Mouse (Mus musculus) thymus, adult 2 months (tissue): ENCODE measurements at regions not wholly inside any gene's neighbourhood (a gene's known extent, or its start where the extent isn't known, plus 50 kb on each side); places are given as distances from the start of the nearest gene placed in this dataset.

Experiments
- CTCF ChIP-seq: fragments of 200-500 bp; IDR thresholded peaks from 2 replicates; pipeline ENCODE4 v1.5.1; 2012; ENCODE audit warnings: mild to moderate bottlenecking, control low read depth, low read length, moderate library complexity, borderline replicate concordance; ENCODE audit not compliant: control insufficient read depth, poor library complexity, insufficient read depth; ENCODE audit errors: extremely low read depth
- POLR2A ChIP-seq: fragments of 200-500 bp; IDR thresholded peaks from 2 replicates; pipeline ENCODE4 v1.6.1; 2012; ENCODE audit warnings: mild to moderate bottlenecking, low read length, control low read depth, moderate library complexity; ENCODE audit not compliant: control insufficient read depth, poor library complexity, insufficient read depth; ENCODE audit errors: extremely low read depth

DNA sequence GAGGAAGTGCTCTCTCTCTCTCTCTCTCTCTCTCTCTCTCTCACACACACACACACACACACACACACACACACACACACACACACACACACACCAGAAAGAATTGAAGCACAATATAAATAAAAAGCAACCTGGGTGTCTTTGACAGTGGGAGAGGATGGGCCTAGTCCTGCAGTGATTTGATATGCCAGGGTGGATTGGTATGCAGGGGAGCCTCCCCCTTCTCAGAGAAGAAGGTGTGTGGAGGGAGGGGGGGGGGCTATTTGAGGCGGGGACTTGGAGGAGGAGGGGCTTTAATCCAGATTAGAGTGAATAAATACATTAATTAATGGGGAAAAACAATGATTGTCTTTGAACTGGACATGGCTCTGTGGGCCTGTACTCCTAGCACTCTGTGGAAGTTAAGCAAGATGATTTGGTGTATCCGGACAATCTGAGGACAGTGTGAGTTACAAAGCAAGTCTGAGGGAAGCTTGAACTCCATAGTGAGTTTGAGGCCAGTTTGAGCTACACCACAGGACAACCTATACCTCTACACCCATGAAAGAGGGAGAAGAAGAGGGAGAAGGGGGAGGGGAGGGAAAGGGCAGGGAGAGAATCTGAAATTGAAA lies 109.3 kb upstream of the Nek7 start:
- no peak for TF ChIP-seq POLR2A
- TF ChIP-seq CTCF: no peak
